Mouse (Mus musculus): ENCODE results near the gene Nrip2.

The Nrip2 gene

DNA sequence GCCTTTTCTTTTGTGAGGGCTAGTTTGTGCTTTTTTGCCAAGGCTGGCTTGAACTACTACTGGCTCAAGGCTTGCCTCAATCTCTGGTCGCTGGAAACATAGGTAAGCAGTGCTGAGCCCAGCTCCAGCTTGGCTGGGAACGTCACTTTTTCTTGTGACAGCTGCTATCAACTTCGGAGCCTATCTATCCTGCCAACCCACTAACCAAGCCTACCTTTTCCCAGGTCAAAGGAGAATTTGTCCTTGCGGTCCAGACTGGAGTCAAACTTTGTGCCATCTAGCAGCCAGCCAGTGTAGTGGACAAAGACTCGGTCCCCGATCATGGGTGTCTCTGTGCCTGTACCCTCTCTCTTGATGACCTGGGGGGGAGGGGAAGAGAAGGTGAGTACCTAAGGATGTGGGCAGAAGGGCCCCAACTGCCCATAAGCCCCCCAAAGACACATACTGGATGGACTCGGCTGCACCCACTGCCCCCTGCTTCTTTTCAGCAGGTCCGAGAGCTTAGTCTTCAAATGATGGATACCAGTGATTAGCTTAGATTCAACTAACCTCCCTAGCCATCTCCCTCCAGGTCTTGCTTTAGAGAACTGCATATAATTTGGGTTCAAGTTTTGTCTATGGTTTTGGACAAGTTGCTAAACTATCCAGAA is 37.4 kb downstream of the Nrip2 start:
- in situ Hi-C loops (cut with MboI; ENCODE audit: low sequenced_read_pairs): no loop called here

DNA sequence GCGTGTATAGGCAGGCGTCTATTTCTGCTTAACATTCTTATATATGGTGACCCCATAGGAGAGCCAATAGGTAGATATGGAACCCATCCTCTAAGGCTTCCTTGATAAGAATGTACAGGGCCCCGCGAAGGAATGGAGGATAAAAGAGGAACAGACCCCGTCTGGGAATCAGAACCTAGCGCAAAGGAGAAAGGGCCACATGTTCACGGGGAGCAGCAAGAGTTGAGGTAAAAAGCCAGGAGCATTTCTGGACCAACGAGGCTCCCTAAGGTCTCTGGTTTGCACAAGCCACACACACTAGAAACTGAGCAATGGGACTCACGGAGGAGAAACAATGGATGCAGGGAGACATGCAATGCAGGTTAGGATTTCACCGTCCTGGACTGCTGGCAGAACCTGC is 38.2 kb downstream of the Nrip2 start:
- in situ Hi-C loops (cut with MboI; ENCODE audit: low sequenced_read_pairs): no loop called here

- in situ Hi-C loops (cut with MboI; ENCODE audit: low sequenced_read_pairs): no loop called here
Measured at GRCm38 (mm10) chr6:128437731-128438316, 38.7 kb downstream of the Nrip2 start.

DNA sequence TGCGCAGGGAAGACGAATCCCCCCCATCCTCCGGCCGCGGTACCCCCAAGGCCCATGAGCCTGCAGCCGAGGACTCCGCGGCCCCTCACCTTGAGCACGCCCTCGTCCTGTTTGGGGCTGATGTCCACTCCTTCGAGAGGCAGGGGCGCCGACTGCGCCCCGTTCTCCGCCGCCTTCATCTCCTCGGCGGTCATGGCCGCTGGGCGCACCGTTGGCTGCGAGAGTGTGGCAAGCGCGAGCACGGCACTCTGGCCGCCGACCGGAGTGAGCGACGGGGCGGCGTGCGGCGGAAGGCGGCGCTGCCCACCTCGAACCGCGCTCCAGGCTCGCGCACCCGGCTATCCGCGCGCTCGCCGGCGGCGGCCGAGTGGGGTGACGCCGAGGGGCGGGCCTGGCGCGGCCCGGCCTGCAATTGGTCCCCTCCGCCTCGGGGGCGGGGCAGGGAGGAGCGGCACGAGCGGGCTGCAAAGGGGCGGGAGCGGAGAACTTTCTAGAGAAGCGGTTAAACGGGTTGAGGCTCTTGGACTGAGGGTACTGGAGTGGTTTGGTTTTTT is 39.3 kb downstream of the Nrip2 start, which contains the start of gene Fkbp4:
Gene Fkbp4, minus strand, starts transcription at position 361 of the 554 bp plus-strand sequence.
- in situ Hi-C loops (cut with MboI; ENCODE audit: low sequenced_read_pairs): no loop called here

DNA sequence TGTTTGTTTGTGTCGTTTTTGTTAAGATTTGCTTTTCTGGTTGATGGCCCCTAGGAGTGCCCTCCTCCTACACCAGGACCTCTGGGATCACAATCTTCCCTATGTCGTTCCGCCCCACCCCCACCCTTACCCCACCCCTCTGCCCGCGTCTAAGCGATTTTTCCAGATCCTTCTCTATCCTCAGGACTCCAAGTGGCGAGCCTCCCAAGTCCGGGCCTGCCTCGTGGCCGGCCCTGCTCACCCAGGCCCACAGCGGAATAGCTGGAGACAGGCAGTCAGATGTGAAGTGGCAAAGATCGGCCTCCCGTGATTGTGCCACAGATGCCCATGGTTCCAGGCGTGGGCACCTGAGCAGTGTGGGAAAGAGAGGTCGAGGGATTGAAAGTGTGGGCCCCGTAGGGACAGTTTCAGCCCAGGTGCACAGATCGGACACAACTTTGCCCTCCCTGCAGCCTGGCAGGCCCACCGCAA is 39.8 kb downstream of the Nrip2 start:
- in situ Hi-C loops (cut with MboI; ENCODE audit: low sequenced_read_pairs): no loop called here

DNA sequence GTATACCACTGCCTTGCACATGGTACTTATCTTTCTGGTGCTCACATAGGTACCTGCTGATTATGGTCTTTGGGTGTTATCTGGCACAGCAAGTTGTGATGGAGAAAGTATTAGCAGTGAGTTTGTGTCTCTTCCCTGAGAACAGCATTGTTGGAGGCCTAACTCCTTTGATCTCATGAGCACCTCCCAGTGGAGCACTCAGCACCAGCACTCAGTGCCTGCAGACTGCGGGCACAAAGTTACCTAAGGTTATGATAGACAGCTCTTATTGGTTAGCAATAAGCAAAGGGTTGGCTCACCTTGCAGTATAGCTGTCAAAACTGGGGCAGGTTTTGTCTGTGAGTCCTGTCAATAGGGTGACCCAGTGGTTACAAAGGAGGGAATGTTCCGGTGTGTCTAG is 41.1 kb downstream of the Nrip2 start:
- in situ Hi-C loops (cut with MboI; ENCODE audit: low sequenced_read_pairs): no loop called here

DNA sequence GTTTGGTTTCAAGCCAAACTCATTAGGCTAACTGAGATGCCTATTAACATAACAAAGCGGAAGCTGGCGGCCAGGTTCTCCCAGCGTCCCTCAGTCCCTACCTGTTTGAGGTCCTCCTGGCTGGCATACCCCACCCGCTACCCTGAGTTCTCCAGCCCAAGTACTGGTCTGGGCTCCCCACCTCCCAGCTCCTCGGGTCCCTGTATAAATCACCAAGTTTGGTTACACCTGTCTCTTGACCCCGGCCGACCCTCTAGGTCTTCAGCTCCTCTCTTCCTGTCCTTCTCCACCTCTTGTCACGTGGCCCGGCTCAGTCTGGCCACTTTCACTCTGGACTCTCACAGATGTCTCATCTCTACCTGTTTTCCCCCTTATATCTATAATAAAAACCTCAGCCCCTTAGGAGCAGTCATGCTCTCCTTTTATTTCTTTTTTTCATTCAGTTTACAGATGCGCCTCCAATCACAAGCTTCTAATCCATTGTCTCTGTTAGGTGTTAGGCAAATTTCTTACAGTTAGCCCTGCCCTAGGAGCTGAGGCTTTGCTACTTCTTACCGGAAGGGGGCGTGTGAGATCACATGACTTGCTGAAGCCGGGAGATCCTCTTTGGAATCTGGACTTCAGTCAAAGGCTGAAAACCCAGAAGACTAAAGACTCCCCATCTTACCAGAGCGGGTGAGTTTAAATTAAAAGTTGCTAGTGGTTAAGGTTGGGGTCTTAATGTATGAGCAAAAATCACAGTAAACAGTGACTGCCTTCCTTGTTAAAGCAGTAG is 46.9 kb downstream of the Nrip2 start:
- in situ Hi-C loops (cut with MboI; ENCODE audit: low sequenced_read_pairs): no loop called here

- in situ Hi-C loops (cut with MboI; ENCODE audit: low sequenced_read_pairs): no loop called here
Measured at GRCm38 (mm10) chr6:128447063-128447462, 48.0 kb downstream of the Nrip2 start.

DNA sequence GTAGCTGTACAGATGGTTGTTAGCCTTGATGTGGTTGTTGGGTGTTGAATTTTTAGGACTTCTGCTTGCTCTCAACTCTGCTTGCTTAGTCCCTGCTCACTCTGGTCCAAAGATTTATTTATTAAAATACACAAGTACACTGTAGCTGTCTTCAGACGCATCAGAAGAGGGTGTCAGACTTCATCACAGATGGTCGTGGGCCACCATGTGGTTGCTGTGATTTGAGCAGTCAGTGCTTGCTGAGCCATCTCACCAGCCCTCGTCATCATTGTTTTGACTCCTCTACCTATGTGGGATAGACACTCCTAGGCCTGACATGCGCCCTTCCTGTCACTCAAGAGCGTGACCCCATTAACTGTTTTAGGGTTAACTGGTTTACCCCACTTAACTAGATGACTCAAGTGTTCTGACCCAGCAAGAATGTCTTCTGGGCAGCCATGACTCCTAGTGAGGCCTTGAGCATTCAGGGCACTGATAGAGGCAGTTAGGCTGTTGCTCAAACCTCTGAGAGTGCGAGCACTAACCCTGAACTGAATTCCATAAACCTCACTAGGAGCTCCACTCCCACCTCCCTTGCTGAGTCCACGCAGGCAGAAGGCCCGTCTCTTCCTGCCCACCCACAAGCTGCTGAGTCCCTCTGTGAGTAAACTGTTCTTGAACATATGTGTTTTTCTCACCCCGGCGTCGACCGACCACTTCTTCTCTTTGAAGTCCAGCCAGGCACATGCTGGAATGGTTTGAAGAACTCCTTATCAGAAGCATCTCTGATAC is 56.9 kb downstream of the Nrip2 start:
- in situ Hi-C loops (cut with MboI; ENCODE audit: low sequenced_read_pairs): no loop called here

DNA sequence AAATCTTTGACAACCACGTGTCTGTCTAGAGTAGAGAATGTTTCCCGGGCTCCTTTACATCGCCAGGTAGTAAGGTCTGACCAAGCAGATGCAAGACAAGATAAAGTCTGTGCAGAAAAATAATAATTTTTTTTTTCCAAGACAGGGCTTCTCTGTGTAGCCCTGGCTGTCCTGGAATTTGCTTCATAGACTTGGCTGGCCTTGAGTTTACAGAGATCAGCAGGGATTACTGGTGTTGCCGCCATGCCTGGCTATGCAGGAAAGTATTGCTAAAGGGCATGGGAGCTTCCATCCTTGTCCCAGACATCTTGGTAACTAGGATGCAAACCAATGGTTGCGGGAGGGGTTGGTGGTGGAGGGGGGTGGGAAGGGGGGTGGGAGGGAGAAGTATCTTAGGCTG is 58.1 kb downstream of the Nrip2 start:
- in situ Hi-C loops (cut with MboI; ENCODE audit: low sequenced_read_pairs): no loop called here

DNA sequence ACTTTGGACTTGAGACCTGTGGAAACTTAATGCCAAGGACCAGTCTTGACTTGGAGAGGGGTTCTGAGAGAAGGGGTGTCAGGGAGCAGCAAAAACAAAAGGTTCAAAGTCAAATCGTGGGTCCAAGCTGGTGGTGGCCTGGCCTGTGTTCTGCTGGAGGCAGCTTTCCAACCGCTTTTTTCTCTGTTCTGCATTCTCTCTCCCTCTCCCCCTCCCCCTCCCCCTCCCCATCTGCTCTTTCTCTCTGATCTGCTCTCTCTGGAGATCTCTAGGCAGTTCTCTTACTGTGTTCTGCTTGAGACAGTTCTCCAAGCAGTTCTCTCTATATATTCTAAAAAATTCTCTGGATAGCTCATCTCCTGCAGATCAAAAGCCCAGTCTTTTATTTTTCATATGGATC is 61.2 kb downstream of the Nrip2 start:
- in situ Hi-C loops (cut with MboI; ENCODE audit: low sequenced_read_pairs): no loop called here

DNA sequence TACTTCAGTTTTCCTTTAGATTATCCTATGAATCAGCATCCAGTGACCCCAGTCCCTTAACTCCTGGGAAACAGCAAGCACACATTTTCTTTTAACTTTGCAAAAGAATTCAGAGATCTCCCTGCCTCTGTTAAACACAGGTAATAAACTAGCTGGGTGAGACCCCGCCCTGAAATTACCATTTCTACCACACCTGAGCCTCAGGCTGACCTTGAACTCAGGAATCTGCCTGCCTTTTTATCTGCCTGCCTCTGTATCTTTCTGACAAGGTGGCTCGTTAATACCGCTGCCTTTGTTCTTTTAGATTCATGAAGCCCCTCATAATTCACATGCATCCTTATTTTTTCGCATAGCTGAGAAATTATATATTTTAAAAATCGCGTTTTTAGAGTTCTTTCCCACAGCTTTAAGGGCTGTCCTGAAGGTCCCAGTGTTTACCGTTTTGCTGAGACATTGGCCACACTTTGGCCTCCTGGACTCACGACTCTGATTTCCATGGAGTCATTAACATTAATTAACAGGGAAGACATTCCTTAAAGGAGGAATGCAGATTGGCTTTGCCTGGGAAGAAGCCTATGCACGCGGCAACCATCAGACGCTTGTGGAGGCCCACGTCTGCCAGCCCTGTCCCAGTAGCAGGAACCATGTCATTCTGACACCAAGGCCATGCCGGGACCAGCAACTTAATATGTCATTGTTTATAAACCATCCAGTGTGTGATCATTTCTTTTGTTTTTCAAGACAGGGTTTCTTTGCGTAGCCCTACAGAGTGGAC is 61.8 kb downstream of the Nrip2 start:
- in situ Hi-C loops (cut with MboI; ENCODE audit: low sequenced_read_pairs): no loop called here

DNA sequence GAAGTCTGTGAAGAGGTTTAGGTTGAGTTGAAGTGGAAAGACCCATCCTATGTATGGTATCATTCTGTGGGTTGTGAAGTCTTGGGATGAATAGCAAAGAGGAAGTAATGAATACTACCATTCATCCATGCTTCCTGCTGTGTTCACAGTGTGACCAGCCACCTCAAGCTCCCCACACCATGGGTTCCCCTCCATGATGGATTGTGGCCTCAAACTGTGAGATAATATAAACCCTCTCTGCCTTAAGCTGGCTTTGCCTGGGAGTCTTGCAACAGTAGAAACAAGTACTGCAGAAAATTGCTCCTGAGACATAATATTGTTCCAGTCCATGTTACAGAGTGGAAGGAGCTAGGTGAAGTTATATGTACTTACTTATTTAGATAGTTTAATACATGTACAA is 62.5 kb downstream of the Nrip2 start:
- in situ Hi-C loops (cut with MboI; ENCODE audit: low sequenced_read_pairs): no loop called here

GRCm38 (mm10) chr6:128464996-128465395 is 65.9 kb downstream of the Nrip2 start:
- in situ Hi-C loops (cut with MboI; ENCODE audit: low sequenced_read_pairs): no loop called here
